Mouse (Mus musculus) cerebellum, adult 2 months (tissue): Measurements from ENCODE around the gene Kcnip4.

ENCODE experiments used
- CTCF ChIP-seq: fragments of 200-500 bp; IDR thresholded peaks from 2 replicates; pipeline ENCODE4 v1.5.1; 2011; ENCODE audit warnings: low read depth, mild to moderate bottlenecking, control low read depth, low read length, moderate library complexity, borderline replicate concordance; ENCODE audit not compliant: insufficient read depth
- POLR2A ChIP-seq: fragments of 200-500 bp; IDR thresholded peaks from 2 replicates; pipeline ENCODE4 v1.6.1; 2011; ENCODE audit warnings: low read length, control low read depth, borderline replicate concordance; ENCODE audit not compliant: insufficient read depth

DNA sequence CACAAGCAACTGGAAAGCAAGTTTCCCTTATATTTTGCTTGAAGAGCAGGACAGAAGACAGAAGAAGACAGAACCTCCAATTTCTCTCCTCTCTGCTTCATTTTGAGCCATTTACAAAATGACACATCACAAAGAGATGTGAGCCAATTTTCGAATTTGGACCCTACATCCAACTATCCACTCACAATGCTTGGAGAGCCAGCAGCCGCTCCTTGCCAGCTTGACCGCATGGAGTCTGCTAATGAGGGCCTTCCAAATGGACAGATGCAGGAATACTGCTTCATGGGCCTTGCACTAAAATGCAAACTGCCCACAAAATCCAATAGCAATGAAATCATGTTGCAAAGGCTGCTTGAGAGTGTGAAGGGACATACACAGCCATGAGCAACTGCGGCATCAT is 47.2 kb upstream of the Kcnip4 start:
- TF ChIP-seq POLR2A (no peak), CTCF (no peak)
